Mouse (Mus musculus) heart, adult 2 months (tissue): Measurements from ENCODE around the gene Mst1.

ENCODE experiments used
- CTCF ChIP-seq: fragments of 200-600 bp; IDR thresholded peaks from 2 replicates; pipeline ENCODE4 v1.8.1; 2022; ENCODE audit warnings: antibody characterized with exemption, mild to moderate bottlenecking, moderate library complexity
- EP300 ChIP-seq: fragments of 200-500 bp; IDR thresholded peaks from 2 replicates; pipeline ENCODE4 v1.6.1; 2011; ENCODE audit warnings: low read depth, low read length, control low read depth; ENCODE audit not compliant: insufficient read depth
- POLR2A ChIP-seq: fragments of 200-500 bp; IDR thresholded peaks from 2 replicates; pipeline ENCODE4 v1.6.1; 2011; ENCODE audit warnings: mild to moderate bottlenecking, low read depth, low read length, control low read depth; ENCODE audit not compliant: insufficient read depth

DNA sequence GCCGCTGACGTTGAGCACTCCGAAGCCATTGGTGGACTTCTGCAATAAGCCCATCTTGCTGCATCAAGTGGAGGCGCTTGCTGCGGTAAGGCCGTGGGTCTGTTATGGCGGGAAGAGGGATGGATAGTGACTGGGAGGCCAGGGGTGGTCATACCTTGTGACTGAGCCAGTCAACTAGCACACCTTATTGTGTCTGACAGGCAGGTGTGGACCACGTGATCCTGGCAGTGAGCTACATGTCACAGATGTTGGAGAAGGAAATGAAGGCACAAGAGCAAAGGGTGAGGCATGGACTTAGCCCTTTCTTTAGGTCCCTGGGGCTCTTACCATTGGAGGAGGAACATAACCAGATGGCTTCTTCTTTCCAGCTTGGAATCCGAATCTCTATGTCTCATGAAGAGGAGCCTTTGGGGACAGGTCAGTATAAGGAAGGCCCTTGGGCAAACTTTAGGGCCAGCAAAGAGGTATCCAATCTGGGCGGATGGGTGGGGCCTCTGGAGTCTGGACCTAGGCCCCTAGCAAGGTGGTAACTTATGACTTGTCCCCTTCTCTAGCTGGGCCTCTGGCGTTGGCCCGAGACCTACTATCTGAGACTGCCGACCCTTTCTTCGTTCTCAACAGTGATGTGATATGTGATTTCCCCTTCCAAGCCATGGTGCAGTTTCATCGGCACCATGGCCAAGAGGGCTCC is 30.5 kb upstream of the Mst1 start:
- TF ChIP-seq POLR2A (no peak), CTCF (no peak), EP300 (no peak)
